ENCODE assay signal across 26 mouse cellular contexts in the genomic region with DNA sequence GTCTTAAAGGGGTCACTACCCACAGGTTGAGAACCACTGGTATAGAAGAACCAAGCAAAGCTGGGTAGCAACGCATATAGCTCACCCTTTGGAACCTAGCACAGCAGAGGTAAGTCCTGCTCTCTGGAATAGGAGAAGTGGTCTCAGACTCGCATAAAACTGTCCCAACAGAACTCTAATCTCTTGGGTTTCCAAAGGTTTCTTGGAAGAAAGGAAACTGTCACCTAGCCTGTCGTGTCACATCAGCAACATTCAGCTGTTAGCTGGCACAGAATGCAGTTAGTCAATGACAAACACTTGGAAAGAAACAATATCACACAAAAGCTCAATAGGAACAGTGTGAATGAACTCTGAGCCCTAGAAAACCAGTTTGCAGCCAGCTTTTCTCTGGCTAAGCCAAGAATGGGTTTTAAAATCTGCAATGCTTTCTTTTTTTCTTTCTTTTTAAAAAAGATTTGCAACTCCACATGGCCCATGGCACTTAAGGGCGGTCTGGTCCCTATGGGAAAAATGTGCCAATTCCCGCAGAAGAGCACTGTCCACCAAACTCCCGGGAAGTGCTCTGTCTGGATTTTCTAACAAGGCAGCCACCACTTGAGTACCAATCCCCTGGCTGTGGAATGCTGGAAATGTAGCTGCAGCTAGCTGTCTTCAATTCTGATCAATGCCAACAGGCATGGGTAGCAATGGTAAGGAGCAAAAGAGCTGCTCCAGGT. TPM values are rescaled to one million over a fixed set of nuclear protein-coding genes. Genes with fewer than 3 reads are reported as not detected.
DNase-seq lines count a peak whose midpoint lies in the region; ATAC-seq and TF ChIP-seq lines count a peak whose summit lies in the region.
"Had no signal": no experiment of that assay in that cellular context is flagged by ENCODE, and none has a peak within 500 bp of the region (broad histone marks: within the 10 kb centered on the region; RNA-seq: fewer than 3 reads in every experiment).

No protein-coding gene starts in this region.

- peaks cover 28% of the 10 kb centered on the region for H3K36me3 ChIP-seq in intestine, embryonic 15.5 days
- H3K36me3 ChIP-seq in intestine, embryonic 16.5 days (ENCODE audit: control insufficient read depth, insufficient read depth, low read length), result peaks cover 5% of the 10 kb centered on the region; the same call in 1 of the 2 replicates
- peaks cover 43% of the 10 kb centered on the region for H3K36me3 ChIP-seq in midbrain, embryonic 14.5 days (ENCODE audit: control insufficient read depth, insufficient read depth, low read length)
- peaks cover 21% of the 10 kb centered on the region for H3K36me3 ChIP-seq in midbrain, postnatal 0 days (ENCODE audit: insufficient read depth, low read length)
- peaks cover 19% of the 10 kb centered on the region for H3K36me3 ChIP-seq in forebrain, embryonic 15.5 days

- 83% methylated on average over 6 of the region's 6 CpGs for WGBS in intestine, embryonic 15.5 days
- WGBS in intestine, embryonic 16.5 days, result 79% methylated on average over 6 of the region's 6 CpGs
- WGBS in midbrain, embryonic 14.5 days, result 47% methylated on average over 6 of the region's 6 CpGs
- 49% methylated on average over 6 of the region's 6 CpGs for WGBS in midbrain, postnatal 0 days
- WGBS in forebrain, embryonic 15.5 days, result 31% methylated on average over 6 of the region's 6 CpGs

- H3K27ac ChIP-seq in intestine, embryonic 15.5 days, result 0 out of 2 replicates have a peak overlapping the region, but pooled peaks have one; percentile 1
- no peak overlapping the region for H3K27ac ChIP-seq in intestine, embryonic 16.5 days (ENCODE audit: low read length)
- peak overlapping the region; percentile 46; the same call in 1 of the 2 replicates for H3K27ac ChIP-seq in midbrain, embryonic 14.5 days (replicated peaks; ENCODE audit: low read depth, low read length)
- H3K27ac ChIP-seq in midbrain, postnatal 0 days (ENCODE audit: low read depth, low read length), result no peak overlapping the region
- H3K27ac ChIP-seq in forebrain, embryonic 15.5 days (replicated peaks), result peak overlapping the region; percentile 52; the same call in 1 of the 2 replicates
- H3K27ac ChIP-seq: gastrocnemius, adult 2 months; heart, embryonic 13.5 days; hindbrain, embryonic 10.5 days; hindbrain, embryonic 15.5 days; kidney, postnatal 0 days; lung, embryonic 15.5 days had no signal

- H3K9ac ChIP-seq in intestine, embryonic 15.5 days, result no peak overlapping the region
- H3K9ac ChIP-seq in intestine, embryonic 16.5 days (ENCODE audit: low read depth, low read length), result no peak overlapping the region
- H3K9ac ChIP-seq in midbrain, embryonic 14.5 days (replicated peaks; ENCODE audit: low read length), result no peak overlapping the region
- no peak overlapping the region for H3K9ac ChIP-seq in midbrain, postnatal 0 days (replicated peaks; ENCODE audit: low read length, poor library complexity, severe bottlenecking)
- H3K9ac ChIP-seq in forebrain, embryonic 15.5 days (replicated peaks), result no peak overlapping the region
- H3K9ac ChIP-seq: heart, embryonic 13.5 days; hindbrain, embryonic 15.5 days; lung, embryonic 15.5 days had no signal

- no peaks in the 10 kb centered on the region for H3K9me3 ChIP-seq in intestine, embryonic 15.5 days
- no peaks in the 10 kb centered on the region for H3K9me3 ChIP-seq in intestine, embryonic 16.5 days (ENCODE audit: control insufficient read depth, low read length)
- no peaks in the 10 kb centered on the region for H3K9me3 ChIP-seq in midbrain, embryonic 14.5 days (ENCODE audit: control insufficient read depth, low read length)
- H3K9me3 ChIP-seq in midbrain, postnatal 0 days (ENCODE audit: low read length), result no peaks in the 10 kb centered on the region
- no peaks in the 10 kb centered on the region for H3K9me3 ChIP-seq in forebrain, embryonic 15.5 days
- H3K9me3 ChIP-seq: heart, embryonic 13.5 days; hindbrain, embryonic 10.5 days; hindbrain, embryonic 15.5 days; lung, embryonic 15.5 days had no signal

- no peaks in the 10 kb centered on the region for H3K27me3 ChIP-seq in intestine, embryonic 15.5 days (replicated peaks)
- H3K27me3 ChIP-seq in intestine, embryonic 16.5 days (replicated peaks; ENCODE audit: control insufficient read depth, insufficient read depth, low read length), result no peaks in the 10 kb centered on the region
- H3K27me3 ChIP-seq in midbrain, embryonic 14.5 days (ENCODE audit: control insufficient read depth, insufficient read depth, low read length), result no peaks in the 10 kb centered on the region
- no peaks in the 10 kb centered on the region for H3K27me3 ChIP-seq in midbrain, postnatal 0 days (ENCODE audit: insufficient read depth, low read length)
- H3K27me3 ChIP-seq in forebrain, embryonic 15.5 days, result no peaks in the 10 kb centered on the region
- H3K27me3 ChIP-seq: heart, embryonic 13.5 days; hindbrain, embryonic 15.5 days; lung, embryonic 15.5 days had no signal

- no peak for TF ChIP-seq CTCF in midbrain, postnatal 0 days (IDR thresholded peaks at IDR 0.05)

- H3K4me1 ChIP-seq in intestine, embryonic 15.5 days (replicated peaks), result peaks cover 7% of the 10 kb centered on the region
- H3K4me1 ChIP-seq in intestine, embryonic 16.5 days (ENCODE audit: control insufficient read depth, insufficient read depth, low read length), result peaks cover 10% of the 10 kb centered on the region; the same call in 1 of the 2 replicates
- H3K4me1 ChIP-seq in midbrain, embryonic 14.5 days (ENCODE audit: control insufficient read depth, insufficient read depth, low read length), result no peaks in the 10 kb centered on the region
- H3K4me1 ChIP-seq in midbrain, postnatal 0 days (ENCODE audit: insufficient read depth, low read length), result no peaks in the 10 kb centered on the region
- H3K4me1 ChIP-seq in forebrain, embryonic 15.5 days, result peaks cover 15% of the 10 kb centered on the region
- H3K4me1 ChIP-seq: hindbrain, embryonic 10.5 days; hindbrain, embryonic 15.5 days; lung, embryonic 15.5 days had no signal

- peak; percentile 20 for DNase-seq in midbrain, embryonic 14.5 days
- DNase-seq in midbrain, postnatal 0 days (ENCODE audit: low spot score), result no peak
- no peak for DNase-seq in embryo, embryonic 10.5 days (ENCODE audit: low spot score)
- no peak for DNase-seq in retina, postnatal 1 day
- DNase-seq: adrenal gland, postnatal 25 days; cerebellum, adult 18-20 months; cerebellum, postnatal 10 days; gastrocnemius, adult 2 months; gastrocnemius, postnatal 36 days; heart, postnatal 14 days; kidney, adult 8-10 months; kidney, postnatal 4 days; right cerebral cortex, postnatal 25 days; thymus, postnatal 14 days had no signal

- no peak overlapping the region for H3K4me3 ChIP-seq in intestine, embryonic 15.5 days (replicated peaks)
- no peak overlapping the region for H3K4me3 ChIP-seq in intestine, embryonic 16.5 days (ENCODE audit: low read length)
- H3K4me3 ChIP-seq in midbrain, embryonic 14.5 days (replicated peaks; ENCODE audit: low read depth, low read length), result no peak overlapping the region
- H3K4me3 ChIP-seq in midbrain, postnatal 0 days (ENCODE audit: low read depth, low read length), result no peak overlapping the region
- no peak overlapping the region for H3K4me3 ChIP-seq in forebrain, embryonic 15.5 days
- H3K4me3 ChIP-seq: erythroblast, embryonic 14.5 days; gastrocnemius, adult 2 months; heart, embryonic 13.5 days; hindbrain, embryonic 10.5 days; hindbrain, embryonic 15.5 days; lung, embryonic 15.5 days had no signal

- ATAC-seq in intestine, embryonic 15.5 days, result no peak
- ATAC-seq in intestine, embryonic 16.5 days, result no peak
- no peak for ATAC-seq in midbrain, embryonic 14.5 days (ENCODE audit: low FRiP score, low TSS enrichment)
- ATAC-seq in midbrain, postnatal 0 days (ENCODE audit: low FRiP score), result no peak
- peak; percentile 67; the same call in 1 of the 2 replicates for ATAC-seq in forebrain, embryonic 15.5 days (replicated peaks)
- ATAC-seq: CD4-positive, CD25-positive, alpha-beta regulatory T cell, adult 4 months; inflammation-experienced regulatory T-cells, adult 6 months had no signal

- H3K4me2 ChIP-seq in intestine, embryonic 15.5 days (replicated peaks), result no peak overlapping the region
- H3K4me2 ChIP-seq in intestine, embryonic 16.5 days (ENCODE audit: low read depth, low read length), result no peak overlapping the region
- H3K4me2 ChIP-seq in midbrain, embryonic 14.5 days (ENCODE audit: low read length), result no peak overlapping the region
- H3K4me2 ChIP-seq in midbrain, postnatal 0 days (ENCODE audit: low read depth, low read length, poor library complexity, severe bottlenecking), result no peak overlapping the region
- no peak overlapping the region for H3K4me2 ChIP-seq in forebrain, embryonic 15.5 days (replicated peaks)
- H3K4me2 ChIP-seq: heart, embryonic 13.5 days; hindbrain, embryonic 15.5 days; liver, embryonic 11.5 days; lung, embryonic 15.5 days had no signal

RNA-seq across cellular contexts. Expression of a gene that starts 17.9 kb away (rescaled TPM):
- 93.1 and 94.7 TPM in 2 replicates for polyA plus RNA-seq in intestine, embryonic 15.5 days (2015; fragmentation: Nextera tagmentation; extraction: Ambion mirVana)
- polyA plus RNA-seq in intestine, embryonic 16.5 days (2015; fragmentation: Nextera tagmentation; extraction: Ambion mirVana), result 142 and 184 TPM in 2 replicates
- 32.4 and 38.7 TPM in 2 replicates for polyA plus RNA-seq in midbrain, embryonic 14.5 days (2014; fragmentation: Nextera tagmentation; extraction: Ambion mirVana)
- total RNA-seq in midbrain, postnatal 0 days (2014; rRNA removed), result 55.1 and 70.5 TPM in 2 replicates
- polyA plus RNA-seq in midbrain, postnatal 0 days (2015; fragmentation: Nextera tagmentation; extraction: Ambion mirVana), result 57.7 and 59.7 TPM in 2 replicates
- polyA plus RNA-seq in forebrain, embryonic 15.5 days (2015; fragmentation: Nextera tagmentation; extraction: Ambion mirVana), result 27.5 and 34.8 TPM in 2 replicates

RNA-seq across cellular contexts. Expression of a gene that starts 42.5 kb away (rescaled TPM):
- 34.6 and 35.7 TPM in 2 replicates for polyA plus RNA-seq in intestine, embryonic 15.5 days (2015; fragmentation: Nextera tagmentation; extraction: Ambion mirVana)
- polyA plus RNA-seq in intestine, embryonic 16.5 days (2015; fragmentation: Nextera tagmentation; extraction: Ambion mirVana), result 37.8 and 41.3 TPM in 2 replicates
- polyA plus RNA-seq in midbrain, embryonic 14.5 days (2014; fragmentation: Nextera tagmentation; extraction: Ambion mirVana), result 26.9 and 36.5 TPM in 2 replicates
- total RNA-seq in midbrain, postnatal 0 days (2014; rRNA removed), result 23.1 and 31.4 TPM in 2 replicates
- polyA plus RNA-seq in midbrain, postnatal 0 days (2015; fragmentation: Nextera tagmentation; extraction: Ambion mirVana), result 21.5 and 24.1 TPM in 2 replicates
- 32.0 and 34.8 TPM in 2 replicates for polyA plus RNA-seq in forebrain, embryonic 15.5 days (2015; fragmentation: Nextera tagmentation; extraction: Ambion mirVana)

RNA-seq across cellular contexts. Expression of a gene that starts 42.5 kb away (rescaled TPM):
- 54.5 and 58.9 TPM in 2 replicates for polyA plus RNA-seq in intestine, embryonic 15.5 days (2015; fragmentation: Nextera tagmentation; extraction: Ambion mirVana)
- polyA plus RNA-seq in intestine, embryonic 16.5 days (2015; fragmentation: Nextera tagmentation; extraction: Ambion mirVana), result 47.9 and 51.2 TPM in 2 replicates
- 46.1 and 48.1 TPM in 2 replicates for polyA plus RNA-seq in midbrain, embryonic 14.5 days (2014; fragmentation: Nextera tagmentation; extraction: Ambion mirVana)
- total RNA-seq in midbrain, postnatal 0 days (2014; rRNA removed), result 24.1 and 32.0 TPM in 2 replicates
- 35.6 and 40.2 TPM in 2 replicates for polyA plus RNA-seq in midbrain, postnatal 0 days (2015; fragmentation: Nextera tagmentation; extraction: Ambion mirVana)
- polyA plus RNA-seq in forebrain, embryonic 15.5 days (2015; fragmentation: Nextera tagmentation; extraction: Ambion mirVana), result 41.8 and 42.4 TPM in 2 replicates

Comparison
In these comparisons a context has a peak if more than half of its experiments do, and no peak if none do; other contexts are left out.
1. H3K27ac ChIP-seq: peak in intestine, embryonic 15.5 days (single experiment), midbrain, embryonic 14.5 days (single experiment) and forebrain, embryonic 15.5 days (single experiment); none in intestine, embryonic 16.5 days (single experiment) and midbrain, postnatal 0 days (single experiment).